Mouse (Mus musculus): ENCODE results near the gene Cdc42. TPM values are rescaled to one million over a fixed set of nuclear protein-coding genes. Genes with fewer than 3 reads are reported as not detected.

Cdc42 gene
- polyA plus RNA-seq (2016; fragmentation: Nextera tagmentation; extraction: Ambion mirVana): 316 and 324 TPM in 2 replicates

DNA sequence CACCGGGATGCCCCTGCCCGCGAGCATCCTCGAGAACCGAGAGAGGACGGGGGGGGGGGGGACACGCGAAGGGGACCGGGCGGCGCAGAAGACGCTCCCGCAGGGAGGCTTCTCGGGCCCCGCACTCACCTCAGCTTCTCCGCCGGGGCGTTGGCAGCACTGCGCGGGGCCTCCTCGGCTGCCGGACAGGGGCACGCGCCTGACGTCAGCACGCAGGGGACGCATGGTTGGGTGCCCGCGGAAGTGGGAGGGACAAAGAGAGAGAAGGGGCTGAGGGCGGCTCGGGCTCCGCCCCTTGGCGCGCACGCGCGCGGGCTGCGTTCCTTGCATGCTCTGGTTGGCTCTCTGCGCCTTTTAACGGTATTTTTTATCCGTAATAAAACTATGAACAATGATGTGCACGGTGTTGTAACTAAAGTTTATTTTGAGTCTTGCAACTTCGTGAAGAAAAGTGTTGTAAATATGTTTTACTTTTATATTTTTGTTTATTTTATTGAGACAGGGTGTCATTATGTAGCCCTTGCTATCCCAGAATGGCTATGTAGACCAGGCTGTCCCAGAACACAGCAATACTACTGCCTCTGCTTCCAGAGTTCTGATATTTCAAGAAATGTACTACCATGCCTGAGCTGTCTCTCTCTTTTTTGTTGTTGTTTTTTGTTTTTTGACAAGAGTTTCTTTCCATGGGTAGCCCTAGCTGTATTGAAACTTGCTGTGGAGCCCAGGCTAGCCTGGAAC, at the start of gene Cdc42:
Gene Cdc42, minus strand, starts transcription at position 204 of the 738 bp plus-strand sequence.
- under 1% methylated on average over 43 of the region's 44 CpGs for WGBS (ENCODE audit: insufficient replicate concordance)
- Histone ChIP-seq H3K4me2 (peak within 1 kb of the TSS; percentile 82), H3K9me3 (replicated peaks) (no peaks in the 10 kb centered on the region), H3K36me3 (no peaks in the 10 kb centered on the region), H3K4me3 (peak within 1 kb of the TSS; percentile 100), H3K9ac (peak within 1 kb of the TSS; percentile 100), H3K4me1 (peaks cover 49% of the 10 kb centered on the region), H3K27me3 (replicated peaks) (peaks cover 4% of the 10 kb centered on the region), H3K27ac (peak within 1 kb of the TSS; percentile 97)
- peak; percentile 96 for ATAC-seq

DNA sequence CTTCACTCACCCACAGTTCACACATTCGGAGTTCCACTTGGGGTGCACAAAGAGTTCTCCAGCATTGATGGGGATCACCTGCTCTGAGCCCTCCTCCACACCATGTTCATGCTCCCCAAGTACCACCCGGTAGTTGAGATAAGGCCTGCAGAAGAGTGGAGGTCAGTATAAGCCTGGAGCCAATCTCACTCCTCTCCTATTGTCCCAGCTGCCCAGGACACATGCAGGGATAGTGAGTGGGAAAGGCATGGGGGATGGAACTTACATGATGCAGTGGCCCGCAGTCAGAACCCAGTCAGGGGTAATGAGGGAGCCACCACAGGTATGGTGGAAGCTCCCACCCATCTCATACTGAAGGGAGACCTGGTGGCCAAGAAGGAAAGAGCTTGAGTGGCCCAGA, 48.1 kb upstream of the Cdc42 start:
- Histone ChIP-seq H3K4me1 (no peaks in the 10 kb centered on the region), H3K9me3 (replicated peaks) (no peaks in the 10 kb centered on the region), H3K9ac (no peak overlapping the region), H3K4me2 (no peak overlapping the region), H3K27me3 (replicated peaks) (peaks cover 16% of the 10 kb centered on the region), H3K27ac (no peak overlapping the region), H3K4me3 (no peak overlapping the region), H3K36me3 (no peaks in the 10 kb centered on the region)
- 66% methylated on average over 3 of the region's 3 CpGs for WGBS (ENCODE audit: insufficient replicate concordance)
- ATAC-seq: no peak

DNA sequence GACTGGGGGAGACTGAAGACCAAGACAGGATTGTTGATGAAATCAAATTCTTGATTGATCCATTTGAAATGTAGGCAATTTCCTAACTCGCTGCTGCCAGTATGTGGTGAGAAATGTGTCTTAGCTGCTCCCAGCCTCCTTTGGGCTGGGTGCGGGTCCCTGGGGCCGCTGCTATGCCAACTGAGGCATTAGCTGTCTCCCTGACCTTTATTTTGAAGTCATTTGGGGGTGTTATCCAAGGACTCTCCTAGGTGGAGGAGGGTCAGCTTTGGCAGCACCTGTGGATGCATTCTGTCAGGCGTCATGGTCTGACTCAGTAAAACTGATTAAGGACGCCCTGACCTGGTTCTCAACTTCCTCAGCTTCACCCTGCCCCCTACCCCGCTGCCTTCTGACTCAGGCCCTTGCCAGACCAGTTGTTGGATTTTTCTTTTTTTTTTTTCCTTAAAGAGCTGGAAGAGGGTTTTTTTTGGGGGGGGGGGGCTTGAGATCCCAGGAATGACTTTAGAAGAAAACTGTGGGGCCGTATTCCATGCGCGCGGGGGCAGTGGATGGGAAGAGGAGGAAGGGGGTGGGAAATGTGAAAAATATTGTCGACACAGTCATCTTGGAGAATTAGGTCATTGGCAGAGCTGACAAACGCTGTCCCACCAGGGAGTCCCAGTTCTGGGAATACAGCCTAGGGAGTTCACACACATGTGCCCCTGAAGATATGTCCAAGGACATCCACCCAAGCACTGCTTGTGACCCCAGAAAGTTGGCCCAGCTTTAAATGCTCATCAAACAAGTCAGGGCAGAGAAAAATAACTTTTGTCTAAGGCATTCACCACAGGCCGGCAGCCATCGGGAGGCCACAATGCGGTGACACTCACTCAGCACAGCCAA, 39.4 kb upstream of the Cdc42 start:
- no peak overlapping the region for H3K4me2 ChIP-seq
- no peak for ATAC-seq
- no peak overlapping the region for H3K27ac ChIP-seq
- no peaks in the 10 kb centered on the region for H3K36me3 ChIP-seq
- WGBS (ENCODE audit: insufficient replicate concordance): 68% methylated on average over 15 of the region's 15 CpGs
- no peak overlapping the region for H3K9ac ChIP-seq
- no peaks in the 10 kb centered on the region for H3K9me3 ChIP-seq (replicated peaks)
- peaks cover 12% of the 10 kb centered on the region for H3K4me1 ChIP-seq
- H3K27me3 ChIP-seq (replicated peaks): no peaks in the 10 kb centered on the region
- no peak overlapping the region for H3K4me3 ChIP-seq

DNA sequence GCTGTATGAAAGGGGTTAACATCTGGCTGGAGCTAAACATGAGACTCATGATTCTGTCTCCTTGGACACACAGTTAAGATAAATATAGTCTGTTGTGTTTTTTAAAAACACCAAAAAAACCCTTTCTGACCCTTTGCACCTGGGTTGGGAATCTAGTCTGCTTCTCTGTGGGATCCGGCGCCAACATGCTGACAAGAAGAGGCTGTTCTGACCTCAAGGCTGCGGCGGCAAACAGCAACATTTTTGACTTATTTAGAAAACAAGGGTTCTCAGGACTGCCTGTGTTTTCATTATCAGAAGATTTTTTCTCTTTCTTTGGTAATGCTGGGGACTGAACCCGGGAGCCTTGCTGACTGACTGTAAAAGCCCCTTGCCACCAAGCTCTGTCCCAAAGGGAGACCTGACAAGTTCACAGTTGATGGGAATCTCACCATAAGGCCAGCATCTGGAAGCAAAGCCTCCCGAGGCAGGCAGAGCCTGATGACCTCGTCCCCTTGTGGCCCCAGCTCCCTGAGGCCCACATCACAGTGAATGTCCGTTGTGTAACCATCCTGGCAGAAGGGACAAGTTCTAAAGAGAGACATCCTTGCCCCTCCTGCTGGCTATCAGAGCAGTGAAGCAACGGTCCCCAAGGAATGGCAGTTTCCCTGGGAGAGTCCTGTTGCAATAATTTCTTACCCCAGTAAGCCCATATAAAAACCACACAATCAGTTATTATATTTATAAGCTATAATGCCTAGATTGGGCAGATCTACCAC, 36.0 kb upstream of the Cdc42 start:
- Histone ChIP-seq H3K4me2 (no peak overlapping the region), H3K4me1 (peaks cover 22% of the 10 kb centered on the region), H3K4me3 (no peak overlapping the region), H3K9me3 (replicated peaks) (no peaks in the 10 kb centered on the region), H3K36me3 (0 out of 2 replicates have a peak, but pooled peaks cover 2% of the 10 kb centered on the region), H3K9ac (no peak overlapping the region), H3K27me3 (replicated peaks) (no peaks in the 10 kb centered on the region), H3K27ac (no peak overlapping the region)
- WGBS (ENCODE audit: insufficient replicate concordance): 63% methylated on average over 9 of the region's 9 CpGs
- no peak for ATAC-seq

DNA sequence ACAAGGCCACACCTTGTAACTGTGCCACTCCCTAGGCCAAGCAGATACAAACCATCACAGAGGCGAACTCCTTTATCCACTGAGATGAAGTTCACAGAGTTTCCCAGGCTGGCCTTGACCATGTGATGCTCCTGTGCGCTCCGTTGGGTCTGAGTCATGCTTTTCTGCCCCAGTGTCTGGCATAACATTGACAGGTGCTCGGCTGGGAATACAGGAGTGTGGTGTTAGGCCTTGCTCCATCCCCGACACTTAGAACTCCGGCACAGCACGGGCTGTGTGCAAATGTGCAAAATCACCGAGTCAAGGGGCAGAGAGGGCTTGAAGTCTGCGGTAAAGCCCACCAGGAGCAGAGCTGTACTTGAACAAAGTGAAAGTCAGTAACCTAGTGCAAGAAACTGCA, 35.4 kb upstream of the Cdc42 start:
- peaks cover 22% of the 10 kb centered on the region for H3K4me1 ChIP-seq
- H3K27ac ChIP-seq: no peak overlapping the region
- no peak overlapping the region for H3K4me2 ChIP-seq
- H3K36me3 ChIP-seq: 0 out of 2 replicates have a peak, but pooled peaks cover 2% of the 10 kb centered on the region
- 76% methylated on average over 9 of the region's 9 CpGs for WGBS (ENCODE audit: insufficient replicate concordance)
- no peaks in the 10 kb centered on the region for H3K27me3 ChIP-seq (replicated peaks)
- ATAC-seq: no peak
- H3K9ac ChIP-seq: no peak overlapping the region
- H3K4me3 ChIP-seq: no peak overlapping the region
- H3K9me3 ChIP-seq (replicated peaks): no peaks in the 10 kb centered on the region

DNA sequence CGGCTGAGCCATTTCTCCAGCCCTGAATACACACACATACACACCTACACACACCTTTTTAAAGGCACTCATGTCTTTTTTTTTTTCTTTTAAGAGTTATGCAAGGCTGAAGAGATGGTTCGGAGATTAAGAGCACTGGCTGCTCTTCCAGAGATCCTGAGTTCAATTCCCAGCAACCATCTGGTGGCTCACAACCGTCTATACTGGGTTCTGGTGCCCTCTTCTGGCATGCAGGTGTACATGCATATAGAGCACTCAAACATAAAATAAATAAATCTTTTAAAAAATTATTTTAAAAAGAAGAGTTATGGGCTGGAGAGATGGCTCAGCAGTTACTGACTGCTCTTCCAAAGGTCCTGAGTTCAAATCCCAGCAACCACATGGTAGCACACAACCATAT, 33.8 kb upstream of the Cdc42 start:
- no peaks in the 10 kb centered on the region for H3K9me3 ChIP-seq (replicated peaks)
- no peak overlapping the region for H3K4me2 ChIP-seq
- 72% methylated on average over 3 of the region's 3 CpGs for WGBS (ENCODE audit: insufficient replicate concordance)
- peaks cover 34% of the 10 kb centered on the region for H3K4me1 ChIP-seq
- H3K27ac ChIP-seq: no peak overlapping the region
- 0 out of 2 replicates have a peak, but pooled peaks cover 2% of the 10 kb centered on the region for H3K36me3 ChIP-seq
- no peak overlapping the region for H3K4me3 ChIP-seq
- H3K27me3 ChIP-seq (replicated peaks): no peaks in the 10 kb centered on the region
- H3K9ac ChIP-seq: no peak overlapping the region
- no peak for ATAC-seq

DNA sequence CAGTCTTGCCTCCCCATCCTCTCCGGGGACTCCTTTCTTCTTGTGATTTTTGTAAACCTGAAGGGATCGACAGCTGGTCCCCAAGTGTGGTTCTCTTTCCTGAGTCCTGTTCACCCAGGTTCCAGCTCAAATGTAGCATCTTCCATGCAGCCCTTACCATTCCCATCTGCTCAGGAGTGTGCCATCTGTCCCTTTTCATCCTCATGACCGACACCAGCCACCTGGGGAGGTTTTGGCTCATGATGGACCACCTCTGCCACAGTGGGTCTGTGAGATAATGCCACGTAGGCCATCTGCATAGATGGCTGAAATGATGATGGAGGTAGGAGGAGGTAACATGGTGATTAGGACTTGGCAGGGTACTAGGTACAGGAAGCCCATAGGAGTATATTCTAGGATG, 32.7 kb upstream of the Cdc42 start:
- H3K4me3 ChIP-seq: no peak overlapping the region
- peaks cover 34% of the 10 kb centered on the region for H3K4me1 ChIP-seq
- no peak overlapping the region for H3K4me2 ChIP-seq
- H3K27ac ChIP-seq: no peak overlapping the region
- no peaks in the 10 kb centered on the region for H3K27me3 ChIP-seq (replicated peaks)
- no peaks in the 10 kb centered on the region for H3K9me3 ChIP-seq (replicated peaks)
- 82% methylated on average over 4 of the region's 4 CpGs for WGBS (ENCODE audit: insufficient replicate concordance)
- ATAC-seq: no peak
- no peak overlapping the region for H3K9ac ChIP-seq
- 0 out of 2 replicates have a peak, but pooled peaks cover 2% of the 10 kb centered on the region for H3K36me3 ChIP-seq

DNA sequence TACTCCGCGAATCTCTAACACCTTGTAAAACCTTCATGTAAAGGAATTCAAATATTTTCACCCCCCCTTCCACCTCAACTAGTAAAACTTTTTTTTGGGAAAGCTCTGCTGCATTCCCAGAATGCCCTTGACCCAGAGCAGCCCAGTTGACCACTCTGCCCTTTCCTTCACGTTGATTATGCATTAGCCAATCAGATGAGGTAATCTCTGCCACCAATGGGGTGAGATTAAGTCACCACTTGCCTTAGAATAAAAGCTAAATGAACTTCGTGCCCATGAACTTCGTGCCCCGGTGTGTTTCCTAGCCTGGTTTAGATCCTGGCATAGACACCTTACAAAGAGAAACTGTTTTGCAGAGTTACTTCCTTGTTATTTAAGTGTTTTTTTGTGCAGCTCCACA, 31.5 kb upstream of the Cdc42 start:
- no peak for ATAC-seq
- H3K9ac ChIP-seq: peak overlapping the region; percentile 87
- no peaks in the 10 kb centered on the region for H3K9me3 ChIP-seq (replicated peaks)
- no peaks in the 10 kb centered on the region for H3K27me3 ChIP-seq (replicated peaks)
- peak overlapping the region; percentile 86 for H3K4me2 ChIP-seq
- H3K27ac ChIP-seq: peak overlapping the region; percentile 99
- peaks cover 34% of the 10 kb centered on the region for H3K4me1 ChIP-seq
- 38% methylated on average over 6 of the region's 6 CpGs for WGBS (ENCODE audit: insufficient replicate concordance)
- H3K4me3 ChIP-seq: peak overlapping the region; percentile 78
- 0 out of 2 replicates have a peak, but pooled peaks cover 2% of the 10 kb centered on the region for H3K36me3 ChIP-seq

DNA sequence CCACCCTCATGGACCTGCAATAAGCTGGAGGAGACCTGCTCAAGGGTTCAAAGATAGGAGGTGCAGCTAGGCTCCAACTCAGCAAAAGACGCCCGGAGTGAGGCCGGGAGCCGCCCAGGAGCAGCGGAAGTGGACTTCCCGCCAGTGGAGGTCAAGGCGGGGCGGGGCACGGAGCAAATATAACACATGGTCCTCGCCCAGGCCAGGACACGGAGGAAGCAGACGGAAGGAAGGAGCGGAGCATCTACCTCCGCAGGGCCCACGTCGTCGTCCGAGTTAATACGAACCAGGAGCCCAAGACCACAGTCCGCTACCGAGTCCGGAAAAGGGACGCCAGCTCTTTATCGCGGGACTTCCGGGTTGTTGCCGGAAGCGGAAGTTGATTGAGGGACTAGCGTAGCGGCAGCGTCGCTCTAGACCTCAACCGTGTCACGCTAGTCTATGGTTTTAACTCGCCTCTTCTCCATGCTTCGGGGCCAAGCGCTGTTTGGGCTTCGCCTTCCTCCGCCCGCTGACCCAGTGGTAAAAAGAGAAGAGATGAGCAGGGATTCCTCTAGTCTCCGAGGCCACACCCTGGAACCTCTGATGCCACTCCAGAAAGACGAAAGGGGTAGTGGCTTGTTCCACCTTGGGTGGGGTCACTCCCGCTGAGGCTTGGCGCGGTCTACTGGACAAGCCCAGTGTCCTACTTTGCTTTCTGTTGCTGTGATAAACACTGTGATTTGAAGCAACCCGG, 30.7 kb upstream of the Cdc42 start:
- H3K4me2 ChIP-seq: peak overlapping the region; percentile 86
- WGBS (ENCODE audit: insufficient replicate concordance): under 1% methylated on average over 46 of the region's 46 CpGs

DNA sequence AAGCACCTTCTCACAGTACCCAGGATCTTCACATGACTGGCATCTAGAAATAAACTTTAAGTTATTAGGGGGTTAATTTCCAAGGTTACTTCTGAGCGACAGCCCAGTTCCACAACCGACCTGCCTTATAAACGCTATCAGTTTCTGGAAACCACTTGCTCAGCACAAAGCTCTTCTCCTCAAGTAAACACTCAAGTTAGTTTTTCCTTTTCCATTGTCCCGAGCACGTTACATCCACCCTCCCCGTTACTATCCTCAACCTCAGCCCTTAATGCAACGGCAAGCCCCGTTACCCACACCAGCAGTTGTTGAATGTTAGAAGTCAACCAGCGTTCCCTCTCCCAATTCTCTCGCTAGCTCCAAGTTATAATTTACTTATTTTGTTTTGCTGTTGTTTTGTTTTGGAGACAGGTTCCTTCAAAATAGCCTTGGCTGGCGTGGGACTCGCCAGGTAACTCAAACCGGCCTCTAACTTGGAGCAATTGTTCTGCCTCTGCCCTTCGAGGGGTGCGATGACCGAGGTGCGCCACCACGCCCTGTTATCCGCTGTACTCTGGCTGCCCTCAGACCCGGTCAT, 30.1 kb upstream of the Cdc42 start:
- peak overlapping the region; percentile 78 for H3K4me3 ChIP-seq
- H3K27ac ChIP-seq: peak overlapping the region; percentile 99
- H3K4me1 ChIP-seq: peaks cover 28% of the 10 kb centered on the region
- H3K9me3 ChIP-seq (replicated peaks): no peaks in the 10 kb centered on the region
- no peaks in the 10 kb centered on the region for H3K27me3 ChIP-seq (replicated peaks)
- under 1% methylated on average over 20 of the region's 20 CpGs for WGBS (ENCODE audit: insufficient replicate concordance)
- H3K9ac ChIP-seq: peak overlapping the region; percentile 87
- ATAC-seq: 0 out of 2 replicates have a peak, but pooled peaks have one; percentile 28
- H3K4me2 ChIP-seq: peak overlapping the region; percentile 86
- 0 out of 2 replicates have a peak, but pooled peaks cover 2% of the 10 kb centered on the region for H3K36me3 ChIP-seq

More for the DNA sequence above, 30.7 kb upstream of the Cdc42 start:
- peak overlapping the region; percentile 78 for H3K4me3 ChIP-seq
- ATAC-seq: peak; percentile 92
- peaks cover 34% of the 10 kb centered on the region for H3K4me1 ChIP-seq
- 0 out of 2 replicates have a peak, but pooled peaks cover 2% of the 10 kb centered on the region for H3K36me3 ChIP-seq
- peak overlapping the region; percentile 87 for H3K9ac ChIP-seq
- H3K9me3 ChIP-seq (replicated peaks): no peaks in the 10 kb centered on the region
- no peaks in the 10 kb centered on the region for H3K27me3 ChIP-seq (replicated peaks)
- peak overlapping the region; percentile 99 for H3K27ac ChIP-seq
